Mouse (Mus musculus): Measurements from ENCODE around the gene Defb7. TPM values are rescaled to one million over a fixed set of nuclear protein-coding genes. Genes with fewer than 3 reads are reported as not detected.

Gene Defb7
- polyA plus RNA-seq (2016; fragmentation: Nextera tagmentation; extraction: Ambion mirVana): not detected in 2 replicates

GRCm38 (mm10) chr8:19494797-19495196, at the start of gene Defb7:
Gene Defb7, plus strand, starts transcription at chr8:19495097.
- Histone ChIP-seq H3K36me3 (no peaks in the 10 kb centered on the region), H3K4me3 (no peak within 1 kb of the TSS), H3K4me2 (replicated peaks) (no peak within 1 kb of the TSS), H3K27ac (replicated peaks) (no peak within 1 kb of the TSS), H3K27me3 (no peaks in the 10 kb centered on the region), H3K4me1 (no peaks in the 10 kb centered on the region), H3K9ac (replicated peaks) (no peak within 1 kb of the TSS), H3K9me3 (peaks cover 14% of the 10 kb centered on the region)
- WGBS: 92% methylated on average over 2 of the region's 2 CpGs
- no peak for ATAC-seq (ENCODE audit: low FRiP score, low read depth)

- H3K9me3 ChIP-seq: peaks cover 12% of the 10 kb centered on the region; the same call in 1 of the 2 replicates
- no peak overlapping the region for H3K4me2 ChIP-seq (replicated peaks)
- H3K27ac ChIP-seq (replicated peaks): no peak overlapping the region
- no peaks in the 10 kb centered on the region for H3K27me3 ChIP-seq
- WGBS: 90% methylated on average over 1 of the region's 1 CpGs
- no peaks in the 10 kb centered on the region for H3K4me1 ChIP-seq
- H3K4me3 ChIP-seq: no peak overlapping the region
- H3K36me3 ChIP-seq: no peaks in the 10 kb centered on the region
- ATAC-seq (ENCODE audit: low FRiP score, low read depth): no peak
- no peak overlapping the region for H3K9ac ChIP-seq (replicated peaks)
These were observed 48.5 kb upstream of the Defb7 start for GRCm38 (mm10) chr8:19446378-19446777.

- no peak for ATAC-seq (ENCODE audit: low FRiP score, low read depth)
- Histone ChIP-seq H3K9ac (replicated peaks) (no peak overlapping the region), H3K4me3 (no peak overlapping the region), H3K4me2 (replicated peaks) (no peak overlapping the region), H3K27ac (replicated peaks) (no peak overlapping the region), H3K36me3 (no peaks in the 10 kb centered on the region), H3K9me3 (0 out of 2 replicates have a peak, but pooled peaks cover 8% of the 10 kb centered on the region), H3K27me3 (no peaks in the 10 kb centered on the region), H3K4me1 (no peaks in the 10 kb centered on the region)
- 77% methylated on average over 3 of the region's 3 CpGs for WGBS
These were observed 33.5 kb upstream of the Defb7 start for GRCm38 (mm10) chr8:19461355-19461754.

DNA sequence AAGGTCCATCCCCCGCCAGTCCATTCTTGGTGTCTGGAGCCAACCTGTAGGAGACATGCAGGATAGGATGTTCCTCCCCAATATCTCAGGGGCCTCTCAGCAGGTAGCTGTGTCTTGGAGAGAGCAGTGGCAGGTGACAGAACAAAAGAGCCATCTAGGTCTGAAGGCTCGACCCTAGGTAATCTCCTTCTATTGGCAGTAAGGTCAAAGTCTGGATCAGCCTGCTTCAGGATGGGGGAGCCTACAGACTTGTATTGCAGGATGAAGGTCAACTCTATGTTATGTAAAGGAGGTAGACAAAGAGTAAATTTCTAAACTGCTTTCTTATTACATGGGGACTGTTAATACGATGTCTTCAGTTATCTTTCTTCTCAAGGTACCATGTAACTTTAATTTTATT, 25.9 kb upstream of the Defb7 start:
- no peaks in the 10 kb centered on the region for H3K36me3 ChIP-seq
- no peak overlapping the region for H3K27ac ChIP-seq (replicated peaks)
- no peak for ATAC-seq (ENCODE audit: low FRiP score, low read depth)
- H3K9me3 ChIP-seq: no peaks in the 10 kb centered on the region
- no peaks in the 10 kb centered on the region for H3K4me1 ChIP-seq
- H3K27me3 ChIP-seq: no peaks in the 10 kb centered on the region
- H3K4me3 ChIP-seq: no peak overlapping the region
- 85% methylated on average over 3 of the region's 3 CpGs for WGBS
- no peak overlapping the region for H3K4me2 ChIP-seq (replicated peaks)
- H3K9ac ChIP-seq (replicated peaks): no peak overlapping the region

- Histone ChIP-seq H3K4me1 (no peaks in the 10 kb centered on the region), H3K4me3 (no peak overlapping the region), H3K36me3 (no peaks in the 10 kb centered on the region), H3K4me2 (replicated peaks) (no peak overlapping the region), H3K9ac (replicated peaks) (no peak overlapping the region), H3K27me3 (no peaks in the 10 kb centered on the region), H3K9me3 (peaks cover 33% of the 10 kb centered on the region), H3K27ac (replicated peaks) (no peak overlapping the region)
- 86% methylated on average over 1 of the region's 1 CpGs for WGBS
- ATAC-seq (ENCODE audit: low FRiP score, low read depth): no peak
These were observed 5.6 kb downstream of the Defb7 start for GRCm38 (mm10) chr8:19500524-19500923.

GRCm38 (mm10) chr8:19535195-19535829, 40.4 kb downstream of the Defb7 start:
- ATAC-seq (ENCODE audit: low FRiP score, low read depth): peak; percentile 70
- Histone ChIP-seq H3K27me3 (peaks cover 14% of the 10 kb centered on the region), H3K4me3 (peak overlapping the region; percentile 35), H3K36me3 (no peaks in the 10 kb centered on the region), H3K9me3 (peaks cover 22% of the 10 kb centered on the region), H3K4me2 (replicated peaks) (peak overlapping the region; percentile 50), H3K4me1 (no peaks in the 10 kb centered on the region), H3K27ac (replicated peaks) (no peak overlapping the region), H3K9ac (replicated peaks) (no peak overlapping the region)
- 8% methylated on average over 51 of the region's 75 CpGs for WGBS

GRCm38 (mm10) chr8:19540376-19540775, 45.5 kb downstream of the Defb7 start:
- H3K4me2 ChIP-seq (replicated peaks): no peak overlapping the region
- 82% methylated on average over 1 of the region's 1 CpGs for WGBS
- no peak overlapping the region for H3K9ac ChIP-seq (replicated peaks)
- H3K9me3 ChIP-seq: peaks cover 46% of the 10 kb centered on the region
- no peak for ATAC-seq (ENCODE audit: low FRiP score, low read depth)
- no peaks in the 10 kb centered on the region for H3K4me1 ChIP-seq
- no peak overlapping the region for H3K4me3 ChIP-seq
- peaks cover 9% of the 10 kb centered on the region for H3K27me3 ChIP-seq
- H3K27ac ChIP-seq (replicated peaks): no peak overlapping the region
- H3K36me3 ChIP-seq: no peaks in the 10 kb centered on the region

Small RNAs within 50 kb of the gene (microRNA-seq; reads per million reads assigned to microRNA genes)
- gene Gm27288: not detected
- not detected for gene Gm27852

Other genes starting within 250 kb of the Defb7 start
- not detected in 2 replicates for gene Defb5, start 247.5 kb upstream of the Defb7 start, polyA plus RNA-seq (2016; fragmentation: Nextera tagmentation; extraction: Ambion mirVana)
- gene Defb3, start 201.7 kb upstream of the Defb7 start, polyA plus RNA-seq (2016; fragmentation: Nextera tagmentation; extraction: Ambion mirVana): not detected in 2 replicates
- not detected in 2 replicates for gene Defb8, start 47.5 kb upstream of the Defb7 start, polyA plus RNA-seq (2016; fragmentation: Nextera tagmentation; extraction: Ambion mirVana)
- gene 4930467E23Rik, start 234.5 kb downstream of the Defb7 start, polyA plus RNA-seq (2016; fragmentation: Nextera tagmentation; extraction: Ambion mirVana): 0.09 TPM in 1 of 2 replicates, not detected in the other

Data from midbrain, embryonic 12.5 days (tissue).